Comparison of ENCODE assay signal across 18 mouse cellular contexts in genomic region chr10:17248270-17248669, GRCm38 (mm10).
"Had no signal": no experiment of that assay in that cellular context is flagged by ENCODE, and none has a peak within 500 bp of the region (broad histone marks: within the 10 kb centered on the region; RNA-seq: fewer than 3 reads in every experiment).

No protein-coding gene starts in this region.

- H3K9ac ChIP-seq: liver, embryonic 13.5 days; liver, embryonic 15.5 days; liver, postnatal 0 days; lung, embryonic 15.5 days; midbrain, embryonic 15.5 days; neural tube, embryonic 12.5 days; stomach, embryonic 15.5 days had no signal

- H3K4me3 ChIP-seq: liver, embryonic 13.5 days; liver, embryonic 15.5 days; lung, embryonic 15.5 days; megakaryocyte, embryonic 14.5 days; midbrain, embryonic 15.5 days; neural tube, embryonic 12.5 days; stomach, embryonic 15.5 days had no signal

- H3K4me2 ChIP-seq: liver, embryonic 13.5 days; liver, embryonic 15.5 days; lung, embryonic 15.5 days; midbrain, embryonic 11.5 days; midbrain, embryonic 15.5 days; neural tube, embryonic 12.5 days; stomach, embryonic 15.5 days had no signal

- DNase-seq: liver, embryonic 13.5 days; liver, postnatal 0 days; lung, adult 2 months; lung, postnatal 14 days; lung, postnatal 36 days; right cerebral cortex, postnatal 14 days; thymus, adult 2 months; thymus, postnatal 25 days had no signal

- ATAC-seq: liver, postnatal 0 days; lung, postnatal 0 days; midbrain, embryonic 15.5 days had no signal

- H3K4me1 ChIP-seq: liver, embryonic 13.5 days; liver, embryonic 15.5 days; lung, embryonic 15.5 days; megakaryocyte, embryonic 14.5 days; neural tube, embryonic 12.5 days; stomach, embryonic 15.5 days had no signal

- H3K36me3 ChIP-seq: liver, embryonic 13.5 days; liver, embryonic 15.5 days; lung, embryonic 15.5 days; midbrain, embryonic 15.5 days; neural tube, embryonic 12.5 days; stomach, embryonic 15.5 days had no signal

- H3K9me3 ChIP-seq: liver, embryonic 13.5 days; liver, embryonic 15.5 days; lung, embryonic 15.5 days; megakaryocyte, embryonic 14.5 days; midbrain, embryonic 15.5 days; neural tube, embryonic 12.5 days; stomach, embryonic 15.5 days had no signal

- H3K27me3 ChIP-seq: liver, embryonic 13.5 days; liver, embryonic 15.5 days; lung, embryonic 15.5 days; megakaryocyte, embryonic 14.5 days; midbrain, embryonic 15.5 days; neural tube, embryonic 12.5 days; stomach, embryonic 15.5 days had no signal

- H3K27ac ChIP-seq: liver, embryonic 13.5 days; liver, embryonic 15.5 days; lung, embryonic 15.5 days; macrophage; midbrain, embryonic 15.5 days; neural tube, embryonic 12.5 days; stomach, embryonic 15.5 days; stomach, postnatal 0 days had no signal
